Mouse (Mus musculus) small intestine, adult 2 months (tissue): Measurements from ENCODE around the gene 3110021N24Rik. TPM values are rescaled to one million over a fixed set of nuclear protein-coding genes. Genes with fewer than 3 reads are reported as not detected.
"Not testable (repeated sequence)": the region's sequence is repeated elsewhere in the genome, so short reads cannot be mapped to it uniquely, and the experiment has no call there.

Source experiments
- H3K27ac ChIP-seq: fragments of 200-500 bp; 2 replicates; pipeline ENCODE4 v1.5.1; 2012; ENCODE audit warnings: low read depth, low read length, control low read depth, inconsistent platforms; ENCODE audit not compliant: insufficient read depth
- H3K27me3 ChIP-seq: fragments of 200-500 bp; 2 replicates; pipeline ENCODE4 v1.6.1; 2012; ENCODE audit warnings: mild to moderate bottlenecking, moderate library complexity, low read length, inconsistent platforms; ENCODE audit not compliant: control insufficient read depth, insufficient read depth
- H3K36me3 ChIP-seq: fragments of 200-500 bp; 2 replicates; pipeline ENCODE4 v1.6.1; 2012; ENCODE audit warnings: mild to moderate bottlenecking, low read length, control low read depth, inconsistent platforms; ENCODE audit not compliant: control insufficient read depth, insufficient read depth
- H3K4me1 ChIP-seq: fragments of 200-500 bp; 2 replicates; pipeline ENCODE4 v1.6.1; 2012; ENCODE audit warnings: low read length, inconsistent platforms, mixed read lengths; ENCODE audit not compliant: control insufficient read depth, insufficient read depth, insufficient read length
- H3K4me3 ChIP-seq: fragments of 200-500 bp; 2 replicates; pipeline ENCODE4 v1.5.1; 2012; ENCODE audit warnings: low read depth, mild to moderate bottlenecking, control low read depth, inconsistent platforms, low read length, moderate library complexity
- CTCF ChIP-seq: fragments of 200-500 bp; IDR thresholded peaks from 2 replicates; pipeline ENCODE4 v1.5.1; 2012; ENCODE audit warnings: low read depth, mild to moderate bottlenecking, control low read depth, inconsistent platforms, low read length, moderate library complexity, mixed read lengths; ENCODE audit not compliant: insufficient replicate concordance, insufficient read length; ENCODE audit errors: extremely low read depth
- POLR2A ChIP-seq: fragments of 200-500 bp; IDR thresholded peaks from 2 replicates; pipeline ENCODE4 v1.6.1; 2012; ENCODE audit warnings: low read depth, mild to moderate bottlenecking, control low read depth, inconsistent platforms, low read length, moderate library complexity
- WGBS: fragments of 180-500 bp; shearing (Covaris S2); methylation state at CpG from one replicate; pipeline ENCODE4 v1.1.7; 2018; 5-methylcytosine and 5-hydroxymethylcytosine counted together
- polyA plus RNA-seq: library from polyadenylated mRNA; depleted of rRNA; stranded (reverse); fragments of >200 nt; gene quantifications from 2 replicates; pipeline ENCODE4 v1.2.3, GENCODE M21; 2012; rRNA removed

Gene 3110021N24Rik
- 0.08 and 0.27 TPM in 2 replicates for polyA plus RNA-seq

DNA sequence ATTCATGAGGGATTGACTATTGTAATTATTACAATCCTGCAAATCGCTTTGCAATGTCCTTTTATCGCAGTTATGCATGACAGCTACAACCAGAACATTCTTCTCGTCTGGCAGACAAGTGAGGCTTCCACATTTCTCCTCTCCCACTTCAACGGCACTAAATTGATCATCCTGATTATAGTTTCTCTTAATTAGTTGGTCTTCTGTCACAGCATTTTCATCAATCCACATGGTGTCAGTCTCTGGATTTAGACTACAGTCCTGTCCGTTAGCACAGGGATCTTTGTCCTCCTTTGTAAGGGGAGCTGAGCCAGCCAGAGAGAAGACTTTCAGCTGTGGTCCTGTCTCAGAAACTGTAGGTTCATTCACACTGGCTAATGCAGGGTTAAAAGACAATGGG is at the start of gene 3110021N24Rik:
3110021N24Rik (plus strand) TSS at position 301 of the 400 bp plus-strand sequence.
- no peak within 1 kb of the TSS for H3K4me3 ChIP-seq
- H3K4me1 ChIP-seq = peaks cover 4% of the 10 kb centered on the region; the same call in 1 of the 2 replicates
- no peak for TF ChIP-seq CTCF
- no peak for TF ChIP-seq POLR2A
- H3K27ac ChIP-seq = no peak within 1 kb of the TSS
- 93% methylated on average over 5 of the region's 5 CpGs for WGBS
- peaks cover 5% of the 10 kb centered on the region; the same call in 1 of the 2 replicates for H3K36me3 ChIP-seq
- H3K27me3 ChIP-seq = no peaks in the 10 kb centered on the region

DNA sequence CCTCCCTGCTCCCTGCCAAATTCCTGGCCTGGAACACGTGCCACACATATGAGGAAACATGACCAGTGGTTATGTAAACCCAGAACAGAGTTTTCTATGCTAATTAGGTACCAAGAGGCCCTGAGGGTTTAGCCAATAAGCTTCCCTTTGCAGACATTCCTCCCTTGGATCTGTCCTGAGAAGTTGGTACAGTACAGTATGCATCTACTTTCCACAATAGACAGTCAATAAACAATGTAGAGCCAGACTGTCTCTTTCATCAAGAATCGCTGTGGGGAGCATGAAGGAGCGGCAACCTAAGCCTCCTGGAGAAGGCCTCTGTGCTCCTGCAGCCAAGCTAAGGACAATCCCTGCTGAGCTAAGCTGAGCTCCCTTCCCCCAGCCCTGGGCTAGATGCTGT is 33.3 kb upstream of the 3110021N24Rik start:
- no peak for TF ChIP-seq CTCF
- no peak for TF ChIP-seq POLR2A
- WGBS = 79% methylated on average over 3 of the region's 3 CpGs
- H3K27me3 ChIP-seq = no peaks in the 10 kb centered on the region
- peaks cover 22% of the 10 kb centered on the region for H3K36me3 ChIP-seq
- H3K4me3 ChIP-seq = no peak overlapping the region
- H3K27ac ChIP-seq = no peak overlapping the region
- H3K4me1 ChIP-seq = no peaks in the 10 kb centered on the region

DNA sequence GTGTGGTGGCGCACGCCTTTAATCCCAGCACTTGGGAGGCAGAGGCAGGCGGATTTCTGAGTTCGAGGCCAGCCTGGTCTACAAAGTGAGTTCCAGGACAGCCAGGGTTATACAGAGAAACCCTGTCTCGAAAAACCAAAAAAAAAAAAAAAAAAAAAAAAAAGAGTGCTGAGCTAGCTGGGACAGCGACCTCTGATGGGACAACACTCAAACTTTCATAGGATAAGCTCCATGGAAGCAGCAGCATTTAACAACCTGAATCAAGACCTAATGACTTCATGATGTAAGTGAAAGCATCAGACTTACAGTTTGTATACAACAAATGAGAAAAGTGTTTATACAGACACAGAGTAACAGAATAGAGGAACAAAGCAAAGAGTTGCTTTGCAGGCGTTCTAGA is 32.4 kb upstream of the 3110021N24Rik start:
- WGBS = 93% methylated on average over 6 of the region's 7 CpGs
- not testable (repeated sequence) for H3K27me3 ChIP-seq, H3K4me3 ChIP-seq, H3K27ac ChIP-seq, H3K4me1 ChIP-seq
- peaks cover 21% of the 10 kb centered on the region for H3K36me3 ChIP-seq

DNA sequence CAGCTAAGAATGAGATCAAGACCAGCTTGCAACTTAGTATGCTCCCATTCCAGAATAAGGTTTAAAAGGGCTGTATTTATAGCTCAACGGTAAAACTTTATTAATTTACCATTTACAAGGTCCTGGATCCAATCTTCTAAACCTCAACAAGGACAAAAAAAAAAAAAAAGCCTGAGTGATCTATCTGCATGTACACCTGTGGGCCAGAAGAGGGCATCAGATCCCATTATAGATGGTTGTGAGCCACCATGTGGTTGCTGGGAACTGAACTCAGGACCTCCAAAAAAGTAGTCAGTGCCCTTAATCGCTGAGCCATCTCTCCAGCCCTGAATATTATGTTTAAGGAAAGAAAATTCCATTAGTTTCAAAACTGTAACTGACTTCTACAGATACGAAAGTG is 29.0 kb upstream of the 3110021N24Rik start:
- TF ChIP-seq POLR2A = no peak
- no peak for TF ChIP-seq CTCF
- no peaks in the 10 kb centered on the region for H3K4me1 ChIP-seq
- WGBS = 94% methylated on average over 3 of the region's 3 CpGs
- H3K27ac ChIP-seq = no peak overlapping the region
- peaks cover 14% of the 10 kb centered on the region for H3K36me3 ChIP-seq
- H3K27me3 ChIP-seq = no peaks in the 10 kb centered on the region
- no peak overlapping the region for H3K4me3 ChIP-seq

DNA sequence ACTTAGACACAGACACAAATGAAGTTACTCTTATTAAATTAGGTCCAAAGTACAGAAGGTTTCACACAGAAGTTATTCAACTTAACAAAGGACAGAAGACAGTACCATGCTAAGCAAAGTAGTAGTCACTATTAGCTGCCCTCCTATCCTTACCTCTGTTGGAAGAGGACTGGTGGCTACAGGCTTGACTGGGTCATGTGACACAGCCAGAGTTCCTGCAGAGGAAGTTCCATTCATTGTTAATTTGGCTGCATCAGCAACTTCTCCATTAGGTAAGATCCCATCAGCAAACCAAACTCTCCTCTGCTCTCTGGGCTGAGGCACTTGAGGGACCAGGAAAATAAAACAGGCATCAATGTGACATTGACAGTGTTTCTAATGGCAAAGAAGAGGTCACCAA is 28.0 kb upstream of the 3110021N24Rik start:
- TF ChIP-seq CTCF = no peak
- TF ChIP-seq POLR2A = no peak
- Histone ChIP-seq H3K27me3 (no peaks in the 10 kb centered on the region), H3K36me3 (peaks cover 11% of the 10 kb centered on the region), H3K27ac (no peak overlapping the region), H3K4me3 (no peak overlapping the region), H3K4me1 (no peaks in the 10 kb centered on the region)

DNA sequence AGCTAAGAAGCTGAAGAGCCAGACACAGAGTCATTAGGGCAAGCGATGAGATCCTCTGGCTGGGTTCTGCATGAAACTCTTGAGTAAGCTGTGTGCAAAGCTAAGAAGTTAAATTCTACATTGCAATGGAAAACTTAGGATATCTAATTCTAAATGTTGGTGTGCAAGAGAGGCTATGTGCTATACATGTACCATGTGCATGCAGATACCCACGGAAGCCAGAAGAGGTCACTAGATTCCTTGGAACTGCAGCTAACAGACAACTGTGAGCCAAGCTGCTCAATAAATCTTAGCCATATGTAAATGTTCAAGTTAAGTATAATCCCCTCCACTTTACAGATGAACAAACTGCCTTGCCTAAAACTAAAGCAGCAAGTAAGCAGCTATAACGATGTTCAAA is 22.5 kb upstream of the 3110021N24Rik start:
- Histone ChIP-seq H3K4me3 (no peak overlapping the region), H3K27ac (peak overlapping the region; percentile 82), H3K36me3 (peaks cover 3% of the 10 kb centered on the region; the same call in 1 of the 2 replicates), H3K27me3 (no peaks in the 10 kb centered on the region), H3K4me1 (no peaks in the 10 kb centered on the region)
- TF ChIP-seq CTCF (no peak), POLR2A (no peak)
- WGBS = 47% methylated on average over 3 of the region's 3 CpGs

DNA sequence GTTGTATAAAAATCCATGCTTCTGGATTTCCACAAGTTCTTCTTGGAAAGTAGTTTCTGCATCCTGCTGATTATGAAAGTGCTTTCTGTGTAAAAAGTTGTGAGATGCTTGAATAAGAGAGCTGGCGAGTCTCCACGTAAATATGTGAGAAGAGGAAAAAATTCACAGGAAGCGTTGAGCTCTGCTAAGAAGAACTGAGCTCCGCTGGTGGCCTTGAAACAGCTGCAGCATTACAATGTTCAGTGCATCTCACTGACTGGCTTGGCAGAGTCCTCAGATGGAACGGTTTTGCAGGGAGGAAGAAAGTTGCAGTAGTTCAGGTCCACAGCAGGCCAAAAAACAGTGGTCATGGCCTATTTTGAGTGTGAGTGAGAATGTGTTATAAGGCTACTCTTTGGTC is 11.2 kb upstream of the 3110021N24Rik start:
- H3K4me3 ChIP-seq = no peak overlapping the region
- TF ChIP-seq CTCF (no peak), POLR2A (no peak)
- 74% methylated on average over 5 of the region's 5 CpGs for WGBS

More for the DNA sequence above, 11.2 kb upstream of the 3110021N24Rik start:
- Histone ChIP-seq H3K27me3 (no peaks in the 10 kb centered on the region), H3K4me1 (no peaks in the 10 kb centered on the region), H3K36me3 (peaks cover 4% of the 10 kb centered on the region; the same call in 1 of the 2 replicates), H3K27ac (no peak overlapping the region)
